Mouse (Mus musculus) lung, adult 2 months (tissue): ENCODE data around the gene Zfp668.

Experiments
- CTCF ChIP-seq: fragments of 200-500 bp; IDR thresholded peaks from 2 replicates; pipeline ENCODE4 v1.5.1; 2011; ENCODE audit warnings: mild to moderate bottlenecking, low read length, control low read depth; ENCODE audit not compliant: insufficient read depth
- POLR2A ChIP-seq: fragments of 200-500 bp; IDR thresholded peaks from 2 replicates; pipeline ENCODE4 v1.6.1; 2011; ENCODE audit warnings: low read depth, mild to moderate bottlenecking, control low read depth, low read length, borderline replicate concordance; ENCODE audit errors: extremely low read depth

DNA sequence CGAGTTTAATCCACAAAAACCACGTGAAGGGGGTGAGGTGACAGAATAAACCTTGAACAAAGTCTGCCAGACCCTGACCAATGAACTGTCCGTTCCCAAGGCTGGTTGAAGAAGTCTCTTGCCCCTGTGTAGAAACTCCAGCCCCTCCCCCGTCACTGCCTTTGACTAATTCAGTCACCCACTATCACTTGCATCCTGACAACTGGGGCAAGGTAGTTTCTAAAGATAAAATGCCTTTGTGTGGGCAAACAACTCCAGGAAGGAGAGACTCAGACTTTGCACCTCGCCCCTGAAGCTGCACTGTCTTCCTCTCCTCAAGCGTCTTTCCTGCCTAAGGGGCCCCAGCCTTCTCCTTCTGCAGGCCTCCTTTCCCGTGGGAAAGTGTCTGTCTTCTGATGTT lies 23.4 kb upstream of the Zfp668 start:
- TF ChIP-seq CTCF (no peak), POLR2A (no peak)
